Mouse (Mus musculus) spleen, embryonic (tissue): ENCODE measurements at regions not wholly inside any gene's neighbourhood (a gene's known extent, or its start where the extent isn't known, plus 50 kb on each side); places are given as distances from the start of the nearest gene placed in this dataset.

Experiments
- CTCF ChIA-PET: fragments of 350-600 bp; sonication (Branson Sonifier 250); formaldehyde crosslinking; loops from one replicate; lab custom pipeline; 2022; lab: Charles Lee

DNA sequence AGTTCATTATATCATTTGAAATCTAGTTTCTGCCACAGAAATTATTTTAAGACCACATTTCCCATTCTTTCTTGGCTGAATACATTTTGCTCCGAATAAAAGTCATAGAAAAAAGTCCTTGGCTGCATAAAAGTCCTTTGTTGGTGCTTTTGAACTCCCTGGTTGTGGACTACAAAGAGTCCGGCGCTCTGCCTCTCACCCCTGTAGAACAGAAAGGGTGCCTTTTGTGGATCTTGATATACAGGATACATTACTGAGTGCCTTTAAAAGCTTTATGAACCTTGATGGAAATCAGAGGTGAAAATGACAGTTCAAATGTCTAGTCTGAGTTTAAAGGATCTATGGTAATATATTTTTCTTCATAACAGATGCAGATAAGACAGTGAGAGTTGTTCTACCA, 355.5 kb downstream of the Anxa1 start:
- CTCF ChIA-PET: no interaction called here

DNA sequence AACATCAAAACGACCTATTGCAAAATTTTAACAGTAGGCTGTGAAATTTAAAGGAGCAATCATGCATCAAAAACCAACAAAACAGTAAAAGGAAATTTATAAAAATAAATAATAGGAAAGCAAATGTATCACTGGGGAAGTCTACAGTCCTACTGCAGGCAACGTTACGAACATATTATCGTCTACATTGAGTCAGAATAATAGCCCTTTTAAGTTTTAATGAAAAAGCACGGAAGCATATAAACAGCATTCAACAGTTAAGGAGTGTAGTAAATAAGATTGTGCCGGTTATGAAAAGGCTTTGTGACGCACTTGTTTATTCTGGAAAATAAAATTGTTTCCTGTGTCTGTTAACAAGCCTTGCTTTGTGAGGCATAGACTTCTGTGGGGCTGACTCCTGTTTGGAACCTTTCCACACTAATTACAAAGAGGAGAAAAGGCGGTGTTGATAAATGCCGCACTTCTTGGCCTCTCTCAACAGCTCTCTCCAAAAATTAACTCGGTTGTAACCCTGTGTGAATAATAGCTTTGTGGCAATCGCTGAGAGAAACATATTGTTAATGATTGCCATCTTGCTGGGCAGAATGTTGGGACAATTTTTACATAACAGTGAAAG, 363.0 kb downstream of the Anxa1 start:
- CTCF ChIA-PET: no interaction called here

DNA sequence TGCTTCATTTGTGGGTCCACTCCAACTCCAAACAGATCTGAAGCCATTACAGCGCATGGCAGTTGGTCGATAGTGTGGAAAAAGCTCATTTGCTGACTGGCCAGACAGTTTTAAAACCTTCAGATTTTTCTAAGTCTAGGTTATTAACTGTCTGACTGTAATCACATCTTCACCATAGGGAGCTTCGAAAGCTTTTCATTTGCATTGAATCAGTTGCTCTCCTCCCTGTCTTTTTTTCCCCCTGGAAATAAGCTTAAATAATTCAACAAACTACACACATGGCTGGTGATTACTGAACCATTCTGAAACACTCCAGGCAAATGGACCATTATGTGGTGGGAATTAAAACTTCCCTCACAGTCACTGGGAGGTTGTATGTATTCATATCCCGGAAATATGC, 376.6 kb downstream of the Anxa1 start:
- CTCF ChIA-PET: no interaction called here

DNA sequence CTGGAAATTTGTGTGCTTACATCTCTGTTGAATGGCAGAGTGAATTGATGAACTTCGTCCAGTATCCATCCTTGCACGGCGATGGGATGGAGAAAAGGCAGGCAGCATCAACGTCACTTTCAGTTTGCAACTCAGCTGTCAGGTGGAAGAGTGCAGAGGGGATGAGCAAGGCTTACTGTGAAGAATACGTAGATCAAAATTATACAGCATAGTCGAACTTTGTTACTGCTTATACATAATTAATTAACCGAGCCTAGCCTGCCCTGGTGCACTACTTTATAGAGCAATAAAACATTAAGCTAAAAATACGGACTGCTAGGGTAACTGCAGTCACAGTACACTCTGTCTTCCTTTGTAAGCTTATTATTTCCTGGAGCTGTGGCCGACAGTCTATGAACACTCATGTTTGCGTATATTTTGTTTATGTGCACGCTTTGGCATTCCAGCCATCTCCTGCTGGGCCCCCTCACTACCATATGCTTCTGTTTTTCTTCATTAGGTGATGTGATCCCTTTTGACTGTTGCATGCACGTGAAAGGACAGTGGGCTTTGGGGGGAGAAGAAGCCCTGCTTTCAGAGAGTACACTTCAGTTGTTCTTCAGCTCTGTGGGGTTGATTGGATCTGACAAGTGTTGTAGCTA, 380.8 kb downstream of the Anxa1 start:
- CTCF ChIA-PET: no interaction called here

DNA sequence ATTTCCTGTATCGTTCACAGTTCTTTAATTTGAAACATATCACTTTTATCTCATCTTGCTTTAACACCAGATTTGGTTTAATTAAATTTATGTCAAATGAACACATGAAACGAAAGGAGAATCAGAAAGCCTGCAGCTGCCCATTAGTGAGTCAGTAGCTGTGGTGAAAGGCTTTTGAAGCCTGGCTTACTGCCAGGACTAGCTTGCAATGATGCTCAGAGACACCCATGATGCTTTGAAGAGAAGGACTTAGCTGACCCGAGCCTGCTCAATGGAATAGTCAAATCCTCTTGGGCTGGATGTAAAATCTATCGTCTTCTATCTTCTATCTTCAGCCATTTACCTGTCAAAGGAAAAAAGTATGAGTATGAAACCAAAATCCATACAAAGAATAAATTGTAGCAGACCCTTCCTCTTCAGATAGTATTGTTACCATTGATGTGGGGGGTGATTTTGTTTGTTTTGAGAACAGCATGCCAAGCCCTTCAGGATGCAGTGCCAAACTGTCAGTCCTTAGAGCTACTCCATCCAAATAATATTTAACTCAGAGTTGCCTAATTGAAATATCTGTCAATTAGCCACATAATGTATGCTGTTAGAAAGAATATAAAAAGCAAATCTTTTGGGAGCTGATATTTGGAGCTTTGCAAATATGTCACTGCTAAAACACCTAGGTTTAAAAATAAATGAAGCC, 384.7 kb downstream of the Anxa1 start:
- CTCF ChIA-PET: no interaction called here

DNA sequence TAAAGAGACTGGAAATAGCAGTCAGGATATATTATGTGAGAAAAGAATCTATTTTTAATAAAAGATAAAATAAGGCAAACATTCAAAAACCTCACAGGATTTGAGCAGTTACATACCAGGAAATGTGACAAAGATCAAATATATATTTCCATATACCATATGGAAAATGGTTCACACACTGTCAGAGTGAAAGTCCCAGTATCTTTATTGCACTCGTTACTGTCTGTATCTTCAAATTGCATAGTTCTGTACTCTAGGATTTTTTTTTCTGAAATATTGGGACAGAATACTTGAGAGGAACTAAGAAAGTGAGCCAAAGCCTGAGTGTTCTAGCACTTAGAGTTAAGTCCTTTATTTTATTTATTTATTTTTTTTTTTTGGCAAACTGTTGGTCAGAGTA, 403.5 kb downstream of the Anxa1 start:
- CTCF ChIA-PET: no interaction called here

DNA sequence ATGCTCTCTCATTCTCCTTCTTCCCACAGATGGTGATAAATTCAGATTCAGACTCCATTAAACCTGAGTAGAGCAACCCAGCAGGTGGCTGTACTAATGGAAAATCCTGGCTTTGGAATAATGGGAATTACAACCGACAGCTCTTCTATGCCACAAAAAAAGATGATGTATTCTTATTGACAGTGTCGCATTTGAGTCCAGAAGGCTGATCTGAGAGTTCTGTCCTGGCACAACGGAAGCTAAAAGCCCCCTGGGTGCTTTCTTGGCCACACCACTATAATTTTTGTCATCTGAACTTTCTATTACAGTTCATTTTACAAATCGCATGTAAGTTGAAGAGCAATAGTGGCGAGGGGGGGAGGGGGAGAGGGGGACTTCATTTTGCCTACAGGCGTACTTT, 411.9 kb downstream of the Anxa1 start:
- CTCF ChIA-PET: no interaction called here

DNA sequence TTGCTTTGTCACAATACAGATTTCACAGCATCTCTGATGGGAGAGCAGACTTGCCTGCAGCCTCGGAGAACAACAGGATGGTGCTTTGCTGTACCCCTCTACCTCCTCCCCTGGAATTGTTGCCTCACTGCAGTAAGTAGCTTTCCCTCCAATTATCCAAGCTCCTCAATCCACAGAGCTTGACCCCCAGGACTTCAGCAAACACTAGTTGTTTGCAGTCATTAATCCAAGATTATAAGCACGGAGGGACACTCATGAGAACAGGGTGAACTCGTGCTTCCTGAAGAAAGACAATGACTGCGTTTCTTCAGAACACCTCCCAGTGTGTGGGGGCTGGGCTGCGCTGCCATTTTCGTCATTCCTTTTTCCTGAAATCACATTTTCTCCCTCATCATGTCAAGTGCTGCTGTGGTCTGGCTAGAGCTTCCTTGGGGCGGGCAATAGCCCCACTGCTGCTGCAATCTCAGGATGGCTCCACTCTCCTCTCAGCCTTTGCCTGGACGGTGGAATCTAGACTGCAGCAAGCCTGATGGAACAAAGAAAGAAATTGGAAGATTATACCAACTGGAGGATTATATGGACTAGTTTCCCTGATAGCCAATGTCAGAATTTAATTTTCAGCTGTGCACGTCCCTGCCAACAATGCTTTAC, 413.0 kb downstream of the Anxa1 start:
- CTCF ChIA-PET: no interaction called here

DNA sequence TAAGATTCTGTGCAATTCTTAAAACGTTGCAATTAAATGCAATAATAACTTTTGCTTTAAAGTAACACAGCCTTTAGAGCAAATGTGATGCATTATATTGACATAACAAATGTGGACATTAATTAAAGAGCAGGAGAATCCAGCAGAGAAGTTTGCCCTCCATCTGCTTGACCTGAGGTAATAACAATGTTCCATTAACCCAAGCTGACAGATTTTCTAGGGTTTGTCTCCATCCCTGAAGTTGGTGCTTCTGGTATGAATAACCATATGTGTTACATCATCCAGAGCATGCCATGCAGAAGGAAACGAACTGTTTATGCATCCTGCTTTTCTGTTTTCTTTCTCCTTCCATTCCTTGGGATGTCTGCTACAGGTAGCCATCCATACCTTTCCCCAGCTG, 414.0 kb downstream of the Anxa1 start:
- CTCF ChIA-PET: no interaction called here

DNA sequence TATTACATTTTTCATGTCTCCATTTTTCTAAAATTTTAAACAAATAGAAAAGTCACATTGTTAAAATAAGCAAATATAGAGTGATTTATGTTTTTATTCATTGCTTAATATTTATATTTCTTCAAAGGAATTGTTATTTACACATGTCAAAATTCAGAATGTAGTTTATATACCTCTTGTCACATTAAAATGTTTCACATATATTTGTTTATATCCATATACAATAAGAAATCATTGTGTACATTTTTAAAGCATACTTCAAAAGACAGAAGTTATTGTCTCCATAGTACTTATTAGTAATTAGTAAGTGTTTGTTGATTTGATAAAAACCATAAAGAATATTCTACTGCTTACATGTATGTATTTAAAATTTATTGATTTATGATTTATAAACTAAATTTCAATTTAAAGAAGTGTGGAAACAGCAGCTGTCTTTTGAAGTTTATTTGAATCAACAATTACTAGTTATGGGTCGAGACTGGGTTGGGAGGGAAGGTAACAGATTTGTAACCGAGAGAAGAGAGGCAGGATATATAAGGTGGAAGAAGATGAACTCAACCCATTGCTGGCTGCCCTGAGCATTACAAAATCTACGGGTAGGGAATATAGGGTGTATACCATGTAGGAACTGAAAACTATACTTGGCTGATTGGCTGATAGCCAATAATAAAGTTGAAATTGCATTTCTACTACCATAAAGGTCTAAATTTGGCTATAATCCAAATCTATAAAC, 420.8 kb downstream of the Anxa1 start:
- CTCF ChIA-PET: no interaction called here

DNA sequence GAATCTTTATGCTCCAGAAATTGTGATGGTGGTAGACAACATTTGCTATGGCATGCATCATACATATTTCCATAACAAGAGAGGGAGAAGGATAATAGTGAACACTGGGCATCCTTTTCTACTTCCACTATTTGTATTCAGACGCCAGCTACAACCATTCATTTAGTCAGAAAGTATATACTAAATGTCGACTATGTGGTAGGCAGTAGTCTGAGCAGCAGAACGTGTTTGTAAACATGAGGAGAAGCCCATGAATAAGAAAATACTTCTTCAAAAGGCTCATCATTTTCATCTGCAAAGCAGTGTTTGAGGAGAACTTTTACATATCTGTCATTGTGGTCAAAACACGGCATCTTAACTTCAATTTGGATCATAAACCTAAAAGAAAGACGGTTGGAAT, 421.4 kb downstream of the Anxa1 start:
- CTCF ChIA-PET: no interaction called here

DNA sequence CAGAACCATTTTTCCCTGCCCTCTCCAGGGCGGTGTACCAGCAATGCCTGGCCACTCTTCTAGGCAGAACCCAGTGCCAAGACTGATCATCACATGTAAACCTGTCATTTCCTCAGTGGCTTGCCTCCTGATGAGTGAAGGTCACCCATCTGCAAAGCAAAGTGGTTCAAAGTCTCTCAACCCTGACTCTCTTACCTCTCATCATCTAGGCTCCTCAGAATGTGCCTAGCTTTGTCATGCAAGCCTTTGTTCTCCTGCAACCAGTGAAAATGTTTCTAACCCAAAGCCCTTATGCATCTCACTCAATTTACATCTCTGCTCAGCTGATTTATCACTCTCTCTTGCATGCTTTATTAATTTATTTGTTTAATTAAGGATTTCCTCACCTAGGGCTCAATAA, 445.5 kb downstream of the Anxa1 start:
- CTCF ChIA-PET: interaction anchor here (0.6 kb wide), 1 partner anchor 113 kb away, joined by 4 read pairs; no protein-coding TSS in a partner anchor

DNA sequence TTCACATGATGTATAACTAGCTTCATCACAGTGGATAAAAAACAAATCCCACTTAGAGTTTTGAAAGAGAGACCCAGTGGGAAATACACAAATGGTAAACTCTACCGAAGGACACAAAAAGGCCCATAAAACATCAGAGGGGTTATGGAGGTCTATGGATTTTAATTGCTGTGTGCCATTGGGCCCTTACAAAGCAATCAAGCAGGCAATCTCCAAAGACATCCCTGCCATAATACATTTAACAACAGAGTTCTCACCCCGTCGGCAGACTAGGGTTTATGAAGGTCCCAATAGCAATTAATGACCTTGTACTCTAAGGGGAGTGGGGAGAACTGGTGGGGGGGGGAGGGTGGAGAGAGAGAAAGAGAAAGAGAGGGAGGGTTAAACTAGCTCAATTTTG, 448.0 kb downstream of the Anxa1 start:
- CTCF ChIA-PET: no interaction called here

DNA sequence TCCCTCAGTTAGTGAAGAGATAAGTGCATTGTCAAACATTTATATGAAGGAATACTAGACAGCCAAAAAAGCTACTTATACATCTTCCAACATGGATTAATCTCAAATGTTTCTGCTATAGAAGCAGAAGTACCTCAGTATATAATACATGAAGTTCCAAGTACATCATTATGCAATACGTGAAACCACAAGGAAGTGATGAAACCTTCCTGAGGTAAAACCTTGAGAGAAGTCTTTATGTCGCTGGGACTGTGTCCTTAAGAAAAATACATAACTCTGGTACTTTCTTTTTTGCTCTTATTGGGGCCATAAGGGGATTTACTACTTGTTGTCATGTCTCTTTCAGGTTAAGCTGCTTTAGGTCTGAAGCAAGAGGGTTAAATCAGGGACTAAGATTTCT, 469.6 kb downstream of the Anxa1 start:
- CTCF ChIA-PET: no interaction called here

DNA sequence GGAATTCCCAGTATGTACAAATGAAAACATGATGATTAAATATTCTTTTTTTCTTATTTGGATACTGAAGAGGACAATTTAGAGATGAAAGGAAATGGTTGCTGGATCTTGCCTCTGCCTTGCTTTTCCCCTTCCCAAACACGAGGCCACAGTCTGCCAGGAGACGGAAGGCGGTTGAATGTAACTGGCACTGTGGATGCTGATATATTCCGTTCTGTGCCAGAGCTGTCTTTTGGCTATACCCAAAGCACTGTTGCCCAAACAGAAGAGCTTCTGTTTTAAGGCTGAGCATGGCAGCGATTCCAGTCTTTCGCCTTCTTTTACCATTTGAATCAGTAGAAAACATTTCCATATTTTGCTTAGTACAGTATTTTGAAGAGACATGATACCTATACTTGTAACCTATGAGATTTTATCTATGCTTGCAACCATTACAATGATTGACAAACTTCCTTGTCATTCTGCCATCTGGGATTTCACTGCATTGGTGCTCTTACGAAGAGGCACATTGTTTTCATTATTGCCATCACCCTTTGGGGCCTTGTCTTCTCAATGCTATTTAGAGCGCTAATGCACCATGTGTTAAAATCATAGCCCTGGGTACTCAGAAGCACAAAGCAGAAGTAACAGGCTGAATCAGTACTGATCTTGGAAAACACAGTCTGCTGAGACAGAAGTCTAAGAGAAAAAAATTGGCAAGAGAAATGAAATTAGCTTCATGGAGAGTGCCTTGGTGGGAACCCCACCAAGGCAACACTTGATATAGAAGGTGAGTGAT, 504.6 kb downstream of the Anxa1 start:
- CTCF ChIA-PET: no interaction called here

DNA sequence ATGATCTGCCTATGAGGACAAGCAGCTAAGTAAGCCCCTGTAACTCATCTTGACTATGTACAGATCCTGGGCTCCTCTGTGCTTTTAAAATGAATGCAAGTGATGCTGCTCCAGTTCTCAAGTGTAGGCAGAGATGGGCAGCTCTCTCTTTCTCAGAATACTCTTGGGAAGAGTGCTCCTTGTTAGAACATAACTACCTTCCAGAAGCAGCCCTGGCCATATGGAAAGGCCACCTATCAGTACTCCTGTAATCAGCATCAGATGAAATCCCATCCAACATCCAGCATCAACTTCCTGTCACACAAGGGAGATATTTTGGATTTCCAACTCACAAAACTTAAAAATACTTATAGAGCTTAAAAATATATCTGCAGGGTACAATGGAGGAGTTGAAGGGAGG, 509.8 kb downstream of the Anxa1 start:
- CTCF ChIA-PET: no interaction called here

DNA sequence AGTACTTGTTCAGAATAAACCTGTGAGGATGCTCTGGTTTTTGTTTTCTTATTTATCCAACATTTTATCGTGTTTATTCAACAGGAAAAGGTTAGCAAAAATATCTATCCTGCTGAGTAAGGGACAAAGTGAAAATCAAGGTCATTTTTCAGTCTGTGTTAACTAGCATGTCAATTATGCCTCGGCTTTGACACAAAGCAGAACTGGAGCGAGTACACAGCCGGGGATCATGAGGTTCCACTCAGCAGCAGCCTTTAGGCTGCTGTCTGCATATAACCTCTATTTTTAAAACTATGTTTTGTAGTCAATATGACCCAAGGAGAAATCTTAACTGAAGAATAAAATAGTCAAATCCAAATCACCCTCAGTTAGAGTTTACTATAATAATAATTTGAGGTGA, 542.6 kb downstream of the Anxa1 start:
- CTCF ChIA-PET: no interaction called here

DNA sequence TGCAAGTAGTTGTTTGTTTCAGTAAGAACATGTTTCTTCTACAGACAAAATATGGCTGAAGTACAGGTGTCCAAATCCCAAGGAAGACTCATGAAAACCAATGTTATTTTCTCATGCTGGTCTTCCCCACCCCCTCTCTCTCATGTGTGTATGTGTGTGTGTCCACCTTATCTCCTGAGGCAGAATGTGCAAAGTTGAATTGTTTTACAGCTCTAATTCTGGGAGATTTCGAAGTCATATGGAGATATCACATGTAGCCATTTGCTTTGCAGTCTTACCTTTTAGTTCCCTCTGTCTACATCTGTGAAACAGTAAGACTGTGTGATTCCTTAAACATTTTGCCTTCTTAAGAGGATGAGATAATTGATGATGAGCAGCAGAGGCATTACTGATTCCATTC, 582.8 kb downstream of the Anxa1 start:
- CTCF ChIA-PET: no interaction called here

DNA sequence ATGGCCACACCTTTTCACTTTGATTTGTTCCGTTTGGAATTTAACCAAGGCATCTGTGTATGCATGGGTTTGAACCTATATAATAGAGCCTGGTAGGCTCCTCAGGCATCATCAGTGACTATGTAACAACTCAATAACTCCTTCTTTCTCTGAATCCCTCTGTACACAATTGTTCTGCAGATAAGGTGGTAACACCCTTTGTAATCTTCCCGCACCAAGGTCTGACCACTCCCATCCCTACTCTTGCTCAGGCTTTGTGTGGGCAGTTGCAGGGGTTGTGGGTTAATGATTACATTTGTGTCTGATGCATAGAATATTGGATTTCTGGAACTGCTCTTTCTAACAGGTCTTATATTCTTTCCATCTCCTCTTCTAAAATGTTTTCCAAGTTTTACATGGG, 596.9 kb downstream of the Anxa1 start:
- CTCF ChIA-PET: no interaction called here

DNA sequence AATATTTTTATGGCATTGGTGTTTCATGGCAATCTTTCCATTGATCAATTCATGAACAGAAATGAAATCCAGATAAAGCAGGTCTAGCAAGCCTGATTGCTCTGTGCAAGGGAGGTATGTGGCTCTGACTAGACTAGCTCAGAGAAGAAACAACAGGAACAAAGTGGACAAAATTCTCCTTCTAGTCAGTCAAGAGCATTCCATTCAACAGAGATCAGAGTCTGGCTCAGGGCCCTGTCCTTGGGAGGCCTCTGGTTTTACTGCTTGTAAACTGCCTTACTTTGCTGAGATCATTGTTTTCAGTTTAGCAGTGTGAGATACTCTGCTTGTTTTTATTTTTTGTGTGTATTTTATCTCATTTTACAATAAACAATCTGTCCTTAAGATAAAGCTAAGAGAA, 607.2 kb downstream of the Anxa1 start:
- CTCF ChIA-PET: no interaction called here

DNA sequence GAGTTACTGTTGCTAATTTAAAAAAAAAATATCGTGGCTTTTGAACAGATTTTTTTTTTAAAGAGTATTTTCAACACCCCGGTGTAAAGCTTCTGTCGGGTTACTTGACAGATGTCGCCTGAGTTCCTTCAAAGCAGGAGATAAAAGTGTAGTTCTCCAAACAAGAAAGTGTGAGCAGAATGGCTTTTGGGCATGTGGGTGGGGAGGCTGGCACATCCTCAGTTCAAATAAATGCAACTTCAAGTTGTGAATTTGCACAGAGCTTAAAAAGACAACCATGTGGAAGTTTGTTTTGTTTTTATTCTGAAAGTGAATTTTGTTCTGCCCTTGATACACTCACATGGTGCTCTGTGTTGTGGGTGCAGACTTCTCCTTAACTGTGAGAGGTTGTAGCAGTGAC, 612.9 kb downstream of the Anxa1 start:
- CTCF ChIA-PET: interaction anchor here (0.7 kb wide), 1 partner anchor 160 kb away, joined by 4 read pairs; no protein-coding TSS in a partner anchor
